Mouse (Mus musculus) forebrain, embryonic 10.5 days (tissue): ENCODE data around the gene Gsap. TPM values are rescaled to one million over a fixed set of nuclear protein-coding genes. Genes with fewer than 3 reads are reported as not detected.

Experiments used
- DNase-seq: peaks from one replicate; pipeline ENCODE4 v3.0.0-alpha.2; 2017; ENCODE audit warnings: low spot score; ENCODE audit errors: extremely low spot score
- H3K27ac ChIP-seq: fragments of 300-500 bp; sonication (generic); 2 replicates; pipeline ENCODE4 v1.5.1; 2016; ENCODE audit warnings: mild to moderate bottlenecking
- H3K27me3 ChIP-seq: fragments of 300-500 bp; sonication (generic); 2 replicates; pipeline ENCODE4 v1.6.1; 2016; ENCODE audit warnings: mild to moderate bottlenecking; ENCODE audit not compliant: poor library complexity, severe bottlenecking
- H3K36me3 ChIP-seq: fragments of 300-500 bp; sonication (generic); replicated peaks from 2 replicates; pipeline ENCODE4 v1.6.1; 2016; ENCODE audit warnings: mild to moderate bottlenecking, moderate library complexity
- H3K4me1 ChIP-seq: fragments of 300-500 bp; sonication (generic); 2 replicates; pipeline ENCODE4 v1.6.1; 2016
- H3K4me3 ChIP-seq: fragments of 300-500 bp; sonication (generic); 2 replicates; pipeline ENCODE4 v1.5.1; 2016; ENCODE audit warnings: mild to moderate bottlenecking, moderate library complexity
- H3K9me3 ChIP-seq: fragments of 300-500 bp; sonication (generic); 2 replicates; pipeline ENCODE4 v1.6.1; 2016; ENCODE audit warnings: mild to moderate bottlenecking, moderate library complexity
- WGBS: fragments of 180-500 bp; shearing (Covaris S2); methylation state at CpG from one replicate; pipeline ENCODE4 v1.1.7; 2016; 5-methylcytosine and 5-hydroxymethylcytosine counted together
- polyA plus RNA-seq: library from polyadenylated mRNA; unstranded; fragments of >200 nt; fragmentation: Nextera tagmentation; extraction: Ambion mirVana; gene quantifications from 2 replicates; pipeline ENCODE4 v1.2.1, GENCODE M21; 2016

The Gsap gene
- polyA plus RNA-seq, 1 experiment from 2014 or later = 1.0 TPM

DNA sequence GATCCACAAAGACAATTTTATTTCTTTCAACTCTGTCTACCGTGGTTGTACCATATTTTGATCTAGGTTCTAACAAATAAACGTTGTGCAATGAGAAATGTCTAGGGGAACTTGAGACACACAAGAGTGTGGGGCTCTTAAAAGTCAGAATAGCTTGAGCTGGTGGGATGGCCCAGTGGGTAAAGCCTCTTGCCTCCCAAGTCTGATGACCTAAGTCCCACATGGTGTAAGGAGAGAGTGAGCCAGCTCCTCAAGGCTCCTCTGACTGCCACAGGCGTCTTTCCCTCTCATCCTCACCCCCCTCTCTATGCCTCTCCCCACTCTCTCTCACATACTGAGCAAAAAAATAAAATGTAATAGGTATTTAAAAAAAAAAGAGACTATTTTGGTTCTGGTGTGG is 3.4 kb downstream of the Gsap start:
- Histone ChIP-seq H3K27ac (no peak overlapping the region), H3K4me1 (peaks cover 14% of the 10 kb centered on the region), H3K4me3 (no peak overlapping the region), H3K9me3 (peaks cover 18% of the 10 kb centered on the region), H3K36me3 (no peaks in the 10 kb centered on the region), H3K27me3 (peaks cover 29% of the 10 kb centered on the region)
- no peak for DNase-seq
- 84% methylated on average over 3 of the region's 3 CpGs for WGBS

DNA sequence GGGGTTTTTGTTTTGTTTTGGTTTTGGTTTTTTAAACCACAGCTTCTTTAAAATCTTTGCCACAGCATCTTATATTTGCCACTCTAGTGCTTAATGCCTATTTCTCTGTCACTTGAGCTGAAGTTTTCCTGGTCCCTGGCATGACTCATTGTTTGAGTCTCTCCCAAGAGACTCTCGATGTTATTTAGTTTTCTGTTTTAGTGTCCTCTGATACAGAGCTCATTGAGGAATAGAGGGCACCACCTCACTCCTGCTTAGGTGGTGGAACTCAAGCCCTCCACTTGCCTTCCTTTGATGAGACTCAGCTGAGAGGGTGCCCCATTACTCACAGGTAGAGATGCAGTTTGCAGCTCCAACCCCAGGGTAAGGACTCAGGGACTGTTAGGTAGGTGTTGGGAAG is 17.4 kb downstream of the Gsap start:
- no peak for DNase-seq
- H3K4me3 ChIP-seq = no peak overlapping the region

DNA sequence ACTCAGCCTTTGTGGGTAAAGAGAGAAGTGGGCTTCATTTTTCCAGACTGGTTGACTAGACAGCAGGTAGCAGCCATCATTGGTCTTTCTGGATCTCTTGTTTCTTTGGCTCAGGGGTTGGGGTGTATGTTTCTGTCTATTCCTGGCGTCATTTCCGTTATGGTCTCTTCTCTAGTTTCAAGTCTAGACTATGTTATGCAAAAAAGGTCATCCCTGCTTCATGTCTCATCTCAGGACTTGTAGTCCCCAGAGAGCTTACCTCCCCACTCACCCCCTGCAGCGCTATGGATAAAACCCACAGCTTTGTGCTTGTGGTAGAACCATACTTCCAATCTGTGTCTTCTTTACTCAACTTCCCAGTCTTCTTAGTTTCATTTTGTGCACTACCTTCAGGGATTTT is 18.1 kb downstream of the Gsap start:
- Histone ChIP-seq H3K27ac (no peak overlapping the region), H3K4me3 (no peak overlapping the region), H3K27me3 (no peaks in the 10 kb centered on the region), H3K9me3 (no peaks in the 10 kb centered on the region), H3K4me1 (no peaks in the 10 kb centered on the region), H3K36me3 (no peaks in the 10 kb centered on the region)
- WGBS = 88% methylated on average over 3 of the region's 3 CpGs
- no peak for DNase-seq

More for the DNA sequence above, 17.4 kb downstream of the Gsap start:
- Histone ChIP-seq H3K27ac (no peak overlapping the region), H3K4me1 (no peaks in the 10 kb centered on the region), H3K27me3 (no peaks in the 10 kb centered on the region), H3K36me3 (no peaks in the 10 kb centered on the region), H3K9me3 (no peaks in the 10 kb centered on the region)
- WGBS = 94% methylated on average over 1 of the region's 1 CpGs

DNA sequence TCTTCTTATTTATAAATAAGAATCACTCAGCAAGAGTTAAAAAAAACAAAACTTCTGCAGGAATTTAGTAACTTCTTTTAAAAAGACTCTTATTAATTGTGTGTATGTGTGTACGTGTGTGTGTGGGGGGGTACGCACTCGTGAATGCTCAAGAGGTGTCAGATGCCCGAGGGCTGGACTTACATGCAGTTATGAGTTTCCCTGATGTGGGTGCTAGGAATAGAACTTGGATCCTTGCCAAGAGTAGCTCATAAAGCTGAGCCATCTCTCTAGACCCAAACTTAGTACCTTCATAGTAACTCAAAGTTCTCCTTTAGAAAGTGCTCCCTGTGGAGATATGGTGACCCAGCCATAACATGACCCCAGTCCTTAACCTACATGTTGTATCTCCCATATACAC is 20.0 kb downstream of the Gsap start:
- WGBS = 88% methylated on average over 4 of the region's 4 CpGs

DNA sequence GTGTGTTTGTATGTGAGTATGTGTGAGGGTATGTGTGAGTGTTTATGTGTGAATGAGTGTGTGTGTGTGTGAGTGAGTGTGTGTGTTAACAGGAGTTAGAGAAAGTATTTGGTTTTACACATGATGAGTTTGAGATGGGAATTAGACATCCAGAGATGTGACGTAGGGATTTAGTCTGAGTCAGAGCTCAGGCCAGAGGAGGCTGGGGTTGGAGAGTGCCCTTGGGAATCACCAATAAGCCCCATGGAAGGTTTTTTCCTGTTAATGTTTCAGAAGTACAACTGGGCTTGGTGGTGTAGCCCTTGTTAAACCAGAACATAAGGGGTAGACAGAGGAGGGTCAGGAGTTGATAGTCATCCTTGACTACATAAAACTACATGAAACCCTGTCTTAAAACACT is 25.4 kb downstream of the Gsap start:
- no peaks in the 10 kb centered on the region for H3K9me3 ChIP-seq
- H3K4me1 ChIP-seq = no peaks in the 10 kb centered on the region
- H3K36me3 ChIP-seq = no peaks in the 10 kb centered on the region
- no peaks in the 10 kb centered on the region for H3K27me3 ChIP-seq
- DNase-seq = no peak
- H3K27ac ChIP-seq = no peak overlapping the region
- H3K4me3 ChIP-seq = no peak overlapping the region
- whole genome bisulfite sequencing = 82% methylated on average over 1 of the region's 1 CpGs

More for the DNA sequence above, 20.0 kb downstream of the Gsap start:
- Histone ChIP-seq H3K27ac (no peak overlapping the region), H3K36me3 (no peaks in the 10 kb centered on the region), H3K4me3 (no peak overlapping the region), H3K27me3 (no peaks in the 10 kb centered on the region), H3K4me1 (no peaks in the 10 kb centered on the region), H3K9me3 (no peaks in the 10 kb centered on the region)
- DNase-seq = no peak

DNA sequence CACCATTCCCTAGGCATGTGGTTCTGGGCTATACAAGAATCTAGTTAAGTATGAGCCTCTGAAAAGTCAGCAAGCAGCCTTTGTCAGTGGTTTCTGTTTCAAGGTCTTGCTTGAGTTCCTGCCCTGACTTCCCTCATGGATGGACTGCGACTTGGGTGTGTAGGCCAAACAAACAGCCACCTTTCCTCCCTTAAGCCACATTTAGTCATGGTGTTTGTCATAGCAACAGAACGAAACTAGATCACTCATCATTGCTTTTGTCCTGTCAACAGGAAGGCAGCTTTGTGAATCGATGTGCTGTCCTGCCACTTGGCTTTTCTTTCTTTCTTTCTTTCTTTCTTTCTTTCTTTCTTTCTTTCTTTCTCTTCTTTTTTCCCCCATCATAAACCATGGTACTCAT is 26.9 kb downstream of the Gsap start:
- 87% methylated on average over 3 of the region's 3 CpGs for WGBS

DNA sequence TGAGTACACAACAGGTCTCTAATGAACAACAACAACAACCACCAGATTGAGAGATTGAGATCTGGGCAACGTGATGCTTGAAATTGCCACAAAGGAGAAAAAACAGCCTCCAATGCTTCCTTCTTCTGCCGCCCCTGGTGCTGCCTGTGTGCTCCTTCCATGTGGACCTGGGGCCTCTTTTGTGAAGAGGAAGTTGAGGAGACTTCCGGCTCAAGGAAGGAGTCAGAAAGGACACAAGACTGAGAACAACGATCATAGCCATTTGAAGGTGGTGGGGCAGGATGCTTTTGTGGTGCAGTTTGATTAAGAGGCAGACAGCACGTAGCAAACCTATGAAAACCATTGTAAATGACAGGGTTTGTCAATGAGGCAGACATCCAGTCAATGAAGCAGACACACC is 27.7 kb downstream of the Gsap start:
- no peak for DNase-seq
- H3K27me3 ChIP-seq = no peaks in the 10 kb centered on the region
- H3K4me3 ChIP-seq = no peak overlapping the region
- no peaks in the 10 kb centered on the region for H3K9me3 ChIP-seq
- 91% methylated on average over 5 of the region's 5 CpGs for WGBS
- H3K4me1 ChIP-seq = no peaks in the 10 kb centered on the region
- no peak overlapping the region for H3K27ac ChIP-seq
- H3K36me3 ChIP-seq = no peaks in the 10 kb centered on the region

More for the DNA sequence above, 26.9 kb downstream of the Gsap start:
- H3K27ac ChIP-seq = no peak overlapping the region
- H3K27me3 ChIP-seq = no peaks in the 10 kb centered on the region
- DNase-seq = no peak
- H3K36me3 ChIP-seq = no peaks in the 10 kb centered on the region
- no peak overlapping the region for H3K4me3 ChIP-seq
- no peaks in the 10 kb centered on the region for H3K9me3 ChIP-seq
- no peaks in the 10 kb centered on the region for H3K4me1 ChIP-seq

DNA sequence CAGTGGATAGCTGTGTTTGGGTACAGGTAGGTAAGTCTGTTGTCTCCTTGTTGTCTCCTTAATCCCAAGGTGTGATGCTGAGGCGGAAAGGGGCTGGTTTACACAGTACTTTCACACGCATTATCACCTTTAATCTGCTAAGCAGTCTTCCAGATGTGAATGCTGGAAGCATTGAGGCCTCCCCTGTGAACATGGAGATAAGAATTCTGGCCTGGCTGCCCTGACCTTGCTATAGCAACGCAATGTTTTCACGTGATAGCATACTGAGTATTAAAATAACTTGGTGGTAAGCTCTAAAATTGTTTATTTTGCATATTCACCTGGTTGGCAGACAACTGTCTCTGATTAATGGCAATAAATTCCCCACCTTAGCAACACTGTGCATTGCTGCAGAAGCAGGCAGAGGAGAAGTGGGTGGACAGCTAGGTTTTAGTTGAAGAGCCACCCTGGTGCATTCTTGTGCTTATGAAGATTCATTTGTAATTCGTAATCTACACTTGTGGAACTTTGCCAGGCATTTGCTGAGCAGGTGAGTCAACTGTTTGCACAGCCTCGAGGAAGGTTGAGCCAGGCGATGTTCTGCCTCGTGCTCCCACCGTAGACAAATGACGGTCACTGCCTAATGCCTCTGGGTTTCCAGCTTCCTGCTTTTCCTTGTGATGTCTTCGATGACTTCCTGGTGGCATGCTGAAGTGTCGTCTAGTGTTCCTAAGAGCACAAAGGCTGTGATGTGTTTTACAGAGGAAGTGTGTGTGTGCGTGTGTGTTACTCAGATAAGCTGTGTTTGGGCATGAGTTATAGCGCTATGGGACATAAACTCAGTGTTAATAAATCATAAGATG is 31.6 kb downstream of the Gsap start:
- DNase-seq = no peak
- H3K4me3 ChIP-seq = no peak overlapping the region
- no peak overlapping the region for H3K27ac ChIP-seq
- H3K9me3 ChIP-seq = no peaks in the 10 kb centered on the region
- H3K27me3 ChIP-seq = no peaks in the 10 kb centered on the region
- no peaks in the 10 kb centered on the region for H3K4me1 ChIP-seq
- 90% methylated on average over 14 of the region's 14 CpGs for WGBS
- H3K36me3 ChIP-seq = no peaks in the 10 kb centered on the region

DNA sequence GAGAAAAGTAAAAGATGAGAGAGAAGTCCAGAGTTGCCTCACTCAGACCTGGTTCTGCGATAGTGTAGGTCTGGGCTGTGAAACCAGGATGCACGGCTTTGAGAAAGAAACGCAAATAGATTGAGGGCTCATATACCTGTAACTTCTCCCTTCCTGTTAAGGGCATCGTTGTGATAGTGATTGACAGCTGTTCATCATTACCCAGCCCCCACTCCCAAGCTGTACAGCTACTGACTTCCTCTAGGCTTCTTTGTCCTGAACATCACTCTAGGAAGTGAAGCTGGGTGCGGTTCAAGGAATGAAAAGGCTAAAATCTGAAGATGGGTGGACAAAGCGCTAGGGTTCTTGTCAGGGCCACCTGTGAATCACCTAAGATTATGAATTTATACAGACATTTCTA is 46.8 kb downstream of the Gsap start:
- no peaks in the 10 kb centered on the region for H3K4me1 ChIP-seq
- no peak overlapping the region for H3K4me3 ChIP-seq
- H3K27ac ChIP-seq = no peak overlapping the region
- WGBS = 92% methylated on average over 6 of the region's 6 CpGs
- no peaks in the 10 kb centered on the region for H3K27me3 ChIP-seq
- peaks cover 5% of the 10 kb centered on the region; the same call in 1 of the 2 replicates for H3K9me3 ChIP-seq
- no peaks in the 10 kb centered on the region for H3K36me3 ChIP-seq
- no peak for DNase-seq

DNA sequence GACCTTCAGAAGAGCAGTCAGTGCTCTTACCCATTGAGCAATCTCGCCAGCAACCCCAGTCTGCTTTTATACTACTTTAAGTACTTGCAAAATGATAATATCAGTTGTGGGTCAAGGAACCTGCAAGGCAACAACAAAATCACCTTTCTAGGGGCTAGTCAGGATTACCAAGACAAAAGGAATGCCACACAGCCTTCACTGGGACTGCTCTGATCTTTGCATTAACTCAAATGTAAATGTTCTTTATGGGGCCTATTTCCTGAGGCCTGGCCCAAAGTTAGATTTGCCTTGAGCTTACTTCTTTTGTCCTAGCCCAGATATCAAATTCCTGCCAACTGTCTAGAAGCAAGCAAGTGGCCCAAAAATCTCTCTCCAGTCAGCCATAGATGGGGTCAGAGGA is 58.5 kb downstream of the Gsap start:
- Histone ChIP-seq H3K9me3 (no peaks in the 10 kb centered on the region), H3K4me3 (no peak overlapping the region), H3K36me3 (no peaks in the 10 kb centered on the region), H3K27me3 (no peaks in the 10 kb centered on the region), H3K27ac (no peak overlapping the region), H3K4me1 (no peaks in the 10 kb centered on the region)
- WGBS = 86% methylated on average over 1 of the region's 1 CpGs
- DNase-seq = no peak

DNA sequence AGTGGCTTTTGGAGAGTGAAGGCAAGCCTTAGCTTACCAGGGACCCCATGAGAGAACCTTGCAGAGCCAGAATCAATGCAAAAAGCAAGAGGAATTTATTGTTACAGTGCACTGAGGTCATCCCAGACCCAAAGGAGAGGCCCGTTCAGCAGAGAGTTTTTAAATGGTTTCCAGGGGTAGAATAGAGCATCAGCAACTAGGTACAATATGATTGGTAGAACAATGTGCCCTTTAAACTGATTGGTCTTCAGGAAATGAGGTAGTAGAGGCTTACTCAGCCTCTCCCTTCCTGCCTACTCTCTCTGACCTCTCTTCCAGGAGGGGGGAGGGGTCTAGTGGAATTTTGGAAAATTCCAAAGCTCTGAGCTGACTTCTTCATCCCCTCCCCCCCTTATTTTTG is 59.2 kb downstream of the Gsap start:
- Histone ChIP-seq H3K4me1 (no peaks in the 10 kb centered on the region), H3K27me3 (no peaks in the 10 kb centered on the region), H3K27ac (no peak overlapping the region), H3K9me3 (no peaks in the 10 kb centered on the region), H3K4me3 (no peak overlapping the region), H3K36me3 (no peaks in the 10 kb centered on the region)
- WGBS = 82% methylated on average over 1 of the region's 1 CpGs
- no peak for DNase-seq

DNA sequence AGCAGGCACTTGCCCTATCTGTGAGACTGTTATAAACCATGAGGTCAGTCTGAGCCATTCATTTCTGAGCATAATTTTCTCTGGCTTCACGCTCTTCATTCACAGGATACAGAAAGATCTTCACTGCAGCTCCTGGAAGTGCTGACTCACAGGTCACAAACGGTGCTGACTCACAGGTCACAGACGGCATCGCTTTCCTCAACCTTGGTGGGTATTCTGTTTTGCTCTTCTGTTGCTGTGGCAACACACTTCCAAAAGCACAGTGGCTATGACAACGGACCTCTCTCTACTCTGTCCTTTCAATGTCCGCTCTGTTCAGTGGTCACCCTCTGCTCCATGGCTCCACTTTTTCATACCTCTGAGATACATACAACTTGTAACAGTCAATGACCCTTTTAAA is 60.7 kb downstream of the Gsap start:
- DNase-seq = no peak
- no peak overlapping the region for H3K27ac ChIP-seq
- H3K4me3 ChIP-seq = no peak overlapping the region
- no peaks in the 10 kb centered on the region for H3K27me3 ChIP-seq
- no peaks in the 10 kb centered on the region for H3K36me3 ChIP-seq
- no peaks in the 10 kb centered on the region for H3K4me1 ChIP-seq
- no peaks in the 10 kb centered on the region for H3K9me3 ChIP-seq
- 86% methylated on average over 6 of the region's 6 CpGs for WGBS

DNA sequence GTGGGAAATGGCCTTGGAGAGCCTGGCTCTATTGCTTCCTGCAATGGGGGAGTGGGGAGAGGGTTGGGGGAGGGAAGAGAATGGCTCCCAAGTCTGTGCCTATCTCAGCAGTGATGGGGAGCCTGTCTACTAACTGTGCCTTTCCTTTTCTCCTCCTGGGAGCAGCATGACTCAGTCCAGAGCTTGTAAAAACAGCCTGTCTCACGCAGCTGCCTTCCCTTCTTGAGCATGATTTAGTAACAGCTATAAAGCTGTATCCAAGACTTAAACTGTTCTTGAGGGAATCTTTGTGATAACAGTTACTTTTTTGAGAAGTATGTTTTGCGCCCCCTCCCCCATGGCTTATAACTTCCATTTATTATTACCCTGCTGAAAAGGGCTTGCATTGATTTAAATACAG is 61.9 kb downstream of the Gsap start:
- Histone ChIP-seq H3K4me1 (no peaks in the 10 kb centered on the region), H3K27me3 (no peaks in the 10 kb centered on the region), H3K9me3 (no peaks in the 10 kb centered on the region), H3K36me3 (no peaks in the 10 kb centered on the region), H3K27ac (no peak overlapping the region), H3K4me3 (no peak overlapping the region)
- no peak for DNase-seq
- 79% methylated on average over 2 of the region's 2 CpGs for WGBS

DNA sequence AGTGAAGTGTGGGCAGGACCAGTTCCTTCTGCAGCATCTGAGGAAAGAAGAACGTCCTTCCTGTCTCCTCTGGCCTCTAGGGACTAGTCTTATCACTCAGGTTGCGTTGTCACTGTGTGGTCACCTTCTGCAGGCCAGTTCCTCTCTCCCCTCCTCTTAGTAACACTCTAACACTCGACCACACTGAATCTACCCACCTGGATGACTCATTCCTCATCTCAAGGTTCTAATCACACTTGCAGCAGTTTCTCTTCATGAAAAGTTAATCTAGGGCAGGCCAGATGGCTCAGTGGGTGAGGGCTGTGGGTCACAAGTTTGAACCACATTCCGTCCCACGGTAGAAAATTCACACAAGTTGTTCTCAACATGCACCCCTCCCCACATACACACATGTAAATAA is 62.8 kb downstream of the Gsap start:
- DNase-seq = no peak
- H3K4me3 ChIP-seq = no peak overlapping the region
- no peaks in the 10 kb centered on the region for H3K36me3 ChIP-seq
- no peaks in the 10 kb centered on the region for H3K9me3 ChIP-seq
- H3K27me3 ChIP-seq = no peaks in the 10 kb centered on the region
- WGBS = 82% methylated on average over 5 of the region's 5 CpGs
- H3K27ac ChIP-seq = no peak overlapping the region
- H3K4me1 ChIP-seq = no peaks in the 10 kb centered on the region
